Mouse (Mus musculus): ENCODE results near the gene Gpx1.
A peak's percentile ranks its signal among the peaks of the same experiment; 100 is the strongest.

The Gpx1 gene

GRCm38 (mm10) chr9:108339886-108340257, 1.2 kb downstream of the Gpx1 start:
- ATAC-seq (ENCODE audit: low TSS enrichment), result no peak

- ATAC-seq (ENCODE audit: low TSS enrichment), result no peak
Observed at GRCm38 (mm10) chr9:108340258-108341138, 1.8 kb downstream of the Gpx1 start.

- ATAC-seq (ENCODE audit: low TSS enrichment), result no peak
Observed at GRCm38 (mm10) chr9:108341139-108341475, 2.4 kb downstream of the Gpx1 start.

GRCm38 (mm10) chr9:108341801-108342200, 3.1 kb downstream of the Gpx1 start:
- ATAC-seq (ENCODE audit: low TSS enrichment), result no peak

GRCm38 (mm10) chr9:108342301-108342831, 3.7 kb downstream of the Gpx1 start:
- no peak for ATAC-seq (ENCODE audit: low TSS enrichment)

GRCm38 (mm10) chr9:108343331-108343730, 4.6 kb downstream of the Gpx1 start:
- no peak for ATAC-seq (ENCODE audit: low TSS enrichment)

- ATAC-seq (ENCODE audit: low TSS enrichment), result no peak
Observed at GRCm38 (mm10) chr9:108343835-108344234, 5.1 kb downstream of the Gpx1 start.

- no peak for ATAC-seq (ENCODE audit: low TSS enrichment)
Observed at GRCm38 (mm10) chr9:108344471-108344870, 5.8 kb downstream of the Gpx1 start.

- ATAC-seq (ENCODE audit: low TSS enrichment), result no peak
Observed at GRCm38 (mm10) chr9:108347024-108347423, 8.3 kb downstream of the Gpx1 start.

GRCm38 (mm10) chr9:108347540-108348289, 9.0 kb downstream of the Gpx1 start, which contains the start of gene Usp4:
Usp4 (plus strand) TSS chr9:108347853.
- peak; percentile 81 for ATAC-seq (ENCODE audit: low TSS enrichment)

- no peak for ATAC-seq (ENCODE audit: low TSS enrichment)
Observed at GRCm38 (mm10) chr9:108348290-108348680, 9.6 kb downstream of the Gpx1 start.

GRCm38 (mm10) chr9:108349727-108350126, 11.0 kb downstream of the Gpx1 start:
- no peak for ATAC-seq (ENCODE audit: low TSS enrichment)

- no peak for ATAC-seq (ENCODE audit: low TSS enrichment)
Observed at GRCm38 (mm10) chr9:108378234-108378633, 39.5 kb downstream of the Gpx1 start.

GRCm38 (mm10) chr9:108378736-108379135, 40.0 kb downstream of the Gpx1 start:
- no peak for ATAC-seq (ENCODE audit: low TSS enrichment)

GRCm38 (mm10) chr9:108379294-108379693, 40.6 kb downstream of the Gpx1 start:
- no peak for ATAC-seq (ENCODE audit: low TSS enrichment)

- no peak for ATAC-seq (ENCODE audit: low TSS enrichment)
Observed at GRCm38 (mm10) chr9:108381382-108381781, 42.7 kb downstream of the Gpx1 start.

GRCm38 (mm10) chr9:108385006-108385405, 46.3 kb downstream of the Gpx1 start:
- ATAC-seq (ENCODE audit: low TSS enrichment), result no peak

GRCm38 (mm10) chr9:108386816-108387215, 48.1 kb downstream of the Gpx1 start:
- no peak for ATAC-seq (ENCODE audit: low TSS enrichment)

GRCm38 (mm10) chr9:108388601-108389000, 49.9 kb downstream of the Gpx1 start:
- no peak for ATAC-seq (ENCODE audit: low TSS enrichment)

- peak; percentile 72; the same call in 1 of the 2 replicates for ATAC-seq (ENCODE audit: low TSS enrichment)
Observed at GRCm38 (mm10) chr9:108389220-108389619, 50.5 kb downstream of the Gpx1 start.

All from frontal cortex, adult (tissue).